30 mouse cellular contexts compared by ENCODE assay signal in the genomic region with DNA sequence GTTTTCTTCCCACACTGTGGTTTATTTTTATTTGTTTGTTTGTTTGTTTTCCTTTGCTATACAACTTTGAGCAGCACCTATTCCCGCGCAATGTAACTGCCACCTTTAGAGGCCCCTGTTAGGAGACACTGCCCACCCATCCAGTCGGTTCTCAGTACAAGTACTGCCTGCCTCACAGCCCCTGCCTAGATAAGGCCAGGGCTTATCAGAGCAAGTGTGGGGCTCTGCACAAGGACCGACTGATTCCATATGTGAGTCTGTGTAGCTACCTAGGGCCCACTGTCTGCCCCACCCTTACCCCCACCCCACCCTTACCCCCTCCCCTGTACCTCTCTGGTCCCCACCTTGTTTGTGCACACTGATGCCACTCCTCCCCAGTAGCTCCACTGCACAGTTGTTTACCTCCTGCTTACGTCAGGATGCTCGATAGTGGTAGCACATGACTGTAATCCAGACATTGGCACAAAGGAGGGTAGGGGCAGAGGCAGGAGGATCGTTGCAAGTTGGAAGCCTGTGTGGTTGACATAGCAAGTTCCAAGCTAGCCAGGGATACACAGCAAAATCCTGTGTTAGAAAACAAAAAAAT. TPM values are rescaled to one million over a fixed set of nuclear protein-coding genes. Genes with fewer than 3 reads are reported as not detected.
DNase-seq lines count a peak whose midpoint lies in the region; ATAC-seq and TF ChIP-seq lines count a peak whose summit lies in the region.
"Had no signal": no experiment of that assay in that cellular context is flagged by ENCODE, and none has a peak within 500 bp of the region (broad histone marks: within the 10 kb centered on the region; RNA-seq: fewer than 3 reads in every experiment).

No protein-coding gene starts in this region.

- peaks cover 74% of the 10 kb centered on the region for H3K36me3 ChIP-seq in heart, embryonic 12.5 days
- H3K36me3 ChIP-seq in liver, postnatal 0 days (replicated peaks; ENCODE audit: insufficient read depth, low read length): peaks cover 14% of the 10 kb centered on the region; the same call in 1 of the 2 replicates

- no peaks in the 10 kb centered on the region for H3K9me3 ChIP-seq in heart, embryonic 12.5 days (replicated peaks)
- H3K9me3 ChIP-seq in liver, postnatal 0 days (ENCODE audit: low read length): no peaks in the 10 kb centered on the region
- H3K9me3 ChIP-seq: limb, embryonic 10.5 days; megakaryocyte, embryonic 14.5 days; midbrain, embryonic 15.5 days had no signal

- peak; percentile 77 for ATAC-seq in heart, embryonic 12.5 days (ENCODE audit: insufficient number of reproducible peaks, low FRiP score)
- peak; percentile 85 for ATAC-seq in liver, postnatal 0 days
- ATAC-seq: hindbrain, embryonic 16.5 days; midbrain, embryonic 15.5 days had no signal

- no peak for TF ChIP-seq CTCF in liver, postnatal 0 days (IDR thresholded peaks at IDR 0.05; ENCODE audit: low read depth)
- TF ChIP-seq CTCF in left cerebral cortex, adult 2 months (IDR thresholded peaks at IDR 0.05): no peak

- H3K4me2 ChIP-seq in heart, embryonic 12.5 days: no peak overlapping the region
- H3K4me2 ChIP-seq in liver, postnatal 0 days (ENCODE audit: low read depth, low read length): no peak overlapping the region
- H3K4me2 ChIP-seq: midbrain, embryonic 15.5 days had no signal

- TF ChIP-seq EP300 in liver, postnatal 0 days (IDR thresholded peaks at IDR 0.05; ENCODE audit: low read depth): no peak

- WGBS in heart, embryonic 12.5 days: 32% methylated on average over 7 of the region's 7 CpGs
- 39% methylated on average over 7 of the region's 7 CpGs for WGBS in liver, postnatal 0 days (ENCODE audit: insufficient replicate concordance)

- peaks cover 18% of the 10 kb centered on the region for H3K4me1 ChIP-seq in heart, embryonic 12.5 days (replicated peaks)
- H3K4me1 ChIP-seq in liver, postnatal 0 days (ENCODE audit: insufficient read depth): peaks cover 12% of the 10 kb centered on the region
- H3K4me1 ChIP-seq: limb, embryonic 10.5 days; megakaryocyte, embryonic 14.5 days; midbrain, embryonic 15.5 days had no signal

- DNase-seq in heart, postnatal 4 days: no peak
- peak; percentile 56 for DNase-seq in c-Kit-positive CD71-positive TER-119-positive erythroid progenitor cells, embryonic 14.5 days (ENCODE audit: low spot score)
- peak; percentile 79 for DNase-seq in liver
- DNase-seq in liver, postnatal 0 days: peak; percentile 30
- DNase-seq in spleen, postnatal 10 days (ENCODE audit: low spot score in 2 of 2): no peak
- DNase-seq in kidney, adult 8-10 months: no peak
- no peak for DNase-seq in left cerebral cortex, adult 2 months (ENCODE audit: extremely low spot score in 1 of 2, low spot score in 2 of 2)
- DNase-seq: adrenal gland, postnatal 25 days; cerebellum, adult 11-12 months; cerebellum, postnatal 14 days; embryo, embryonic 11 days; kidney, adult 9 months; kidney, postnatal 25 days; lung, adult 18-20 months; lung, postnatal 14 days; right cerebral cortex, postnatal 25 days; thymus, postnatal 25 days had no signal

- intact Hi-C loops in left cerebral cortex, adult 2 months (cut with DNase I): loop anchor here (5.0 kb wide), 1 partner anchor 131 kb away; no protein-coding TSS in a partner anchor

- no peak overlapping the region for H3K27ac ChIP-seq in heart, embryonic 12.5 days (ENCODE audit: poor library complexity, severe bottlenecking)
- H3K27ac ChIP-seq in liver, postnatal 0 days (ENCODE audit: low read depth): peak overlapping the region; percentile 71
- no peak overlapping the region for H3K27ac ChIP-seq in left cerebral cortex, adult 2 months
- H3K27ac ChIP-seq: limb, embryonic 10.5 days; midbrain, embryonic 15.5 days had no signal

- H3K4me3 ChIP-seq in heart, embryonic 12.5 days: no peak overlapping the region
- no peak overlapping the region for H3K4me3 ChIP-seq in liver, postnatal 0 days (ENCODE audit: low read depth, low read length)
- H3K4me3 ChIP-seq in left cerebral cortex, adult 2 months: no peak overlapping the region
- H3K4me3 ChIP-seq: limb, embryonic 10.5 days; megakaryocyte, embryonic 14.5 days; midbrain, embryonic 15.5 days; myocyte had no signal

- 0 out of 2 replicates have a peak overlapping the region, but pooled peaks have one; percentile 13 for H3K9ac ChIP-seq in heart, embryonic 12.5 days
- H3K9ac ChIP-seq in liver, postnatal 0 days (replicated peaks): no peak overlapping the region
- H3K9ac ChIP-seq: midbrain, embryonic 15.5 days had no signal

- no peaks in the 10 kb centered on the region for H3K27me3 ChIP-seq in heart, embryonic 12.5 days (replicated peaks)
- no peaks in the 10 kb centered on the region for H3K27me3 ChIP-seq in liver, postnatal 0 days (ENCODE audit: insufficient read depth, low read length)
- H3K27me3 ChIP-seq: CH12.LX; megakaryocyte, embryonic 14.5 days; midbrain, embryonic 15.5 days had no signal

RNA-seq across cellular contexts. Expression of gene Nipsnap2, which starts 18.1 kb away (rescaled TPM):
- 264 and 276 TPM in 2 replicates for polyA plus RNA-seq in heart, embryonic 12.5 days (2016; fragmentation: Nextera tagmentation; extraction: Ambion mirVana)
- total RNA-seq in heart, postnatal 4 days (2021): 100 to 1,000 TPM; 478 to 526 TPM
- polyA plus RNA-seq in liver, postnatal 0 days (2015; fragmentation: Nextera tagmentation; extraction: Ambion mirVana): 30.5 and 32.2 TPM in 2 replicates
- 10 to 100 TPM; 72.4 to 72.6 TPM for total RNA-seq in left cerebral cortex, adult 2 months (2021)

RNA-seq across cellular contexts. Expression of gene Mrps17, which starts 27.7 kb away (rescaled TPM):
- polyA plus RNA-seq in heart, embryonic 12.5 days (2016; fragmentation: Nextera tagmentation; extraction: Ambion mirVana): 142 and 145 TPM in 2 replicates
- total RNA-seq in heart, postnatal 4 days (2021): 10 to 100 TPM; 77.2 to 87.1 TPM
- 124 and 130 TPM in 2 replicates for polyA plus RNA-seq in liver, postnatal 0 days (2015; fragmentation: Nextera tagmentation; extraction: Ambion mirVana)
- 10 to 100 TPM; 78.0 to 87.8 TPM for total RNA-seq in left cerebral cortex, adult 2 months (2021)

RNA-seq across cellular contexts. Expression of gene Sept14, which starts 34.7 kb away (rescaled TPM):
- not detected in 2 replicates for polyA plus RNA-seq in heart, embryonic 12.5 days (2016; fragmentation: Nextera tagmentation; extraction: Ambion mirVana)
- not detected for total RNA-seq in heart, postnatal 4 days (2021)
- not detected in 2 replicates for polyA plus RNA-seq in liver, postnatal 0 days (2015; fragmentation: Nextera tagmentation; extraction: Ambion mirVana)
- not detected for total RNA-seq in left cerebral cortex, adult 2 months (2021)
- total RNA-seq: adrenal gland, postnatal 25 days; CH12.LX; gastrocnemius, adult 8-10 months; layer of hippocampus, adult 8-10 months; neutrophil, adult 5-6 weeks had no signal
- polyA plus RNA-seq: embryonic facial prominence, embryonic 14.5 days; forebrain, embryonic 11.5 days; heart, embryonic 14.5 days; hindbrain, embryonic 16.5 days; limb, embryonic 10.5 days; midbrain, embryonic 15.5 days had no signal

RNA-seq across cellular contexts. Expression of gene Psph, which starts 44.3 kb away (rescaled TPM):
- 27.0 and 27.4 TPM in 2 replicates for polyA plus RNA-seq in heart, embryonic 12.5 days (2016; fragmentation: Nextera tagmentation; extraction: Ambion mirVana)
- 10 to 100 TPM; 13.0 to 14.7 TPM for total RNA-seq in heart, postnatal 4 days (2021)
- 18.4 and 20.5 TPM in 2 replicates for polyA plus RNA-seq in liver, postnatal 0 days (2015; fragmentation: Nextera tagmentation; extraction: Ambion mirVana)
- 10 to 100 TPM; 19.9 to 20.2 TPM for total RNA-seq in left cerebral cortex, adult 2 months (2021)

Comparison
In these comparisons a context has a peak if more than half of its experiments do, and no peak if none do; other contexts are left out.
1. DNase-seq: peak in c-Kit-positive CD71-positive TER-119-positive erythroid progenitor cells, embryonic 14.5 days (single experiment), liver (single experiment) and liver, postnatal 0 days (single experiment); none in heart, postnatal 4 days (single experiment), spleen, postnatal 10 days (0 of 2), kidney, adult 8-10 months (0 of 2) and left cerebral cortex, adult 2 months (0 of 2).
2. RNA of gene Nipsnap2, which starts 18.1 kb away (total RNA-seq): 478 to 526 TPM in heart, postnatal 4 days; 72.4 to 72.6 TPM in left cerebral cortex, adult 2 months; every median in the first group is over 4 times any median in the second.